Mouse (Mus musculus) heart, embryonic 15.5 days (tissue): ENCODE measurements at regions not wholly inside any gene's neighbourhood (a gene's known extent, or its start where the extent isn't known, plus 50 kb on each side); places are given as distances from the start of the nearest gene placed in this dataset.

Experiments used
- ATAC-seq: fragments of 200-750 bp; cut with Nextera tagmentation; replicated peaks from 2 replicates; pipeline ENCODE4 v1.8.0; 2017; ENCODE audit warnings: low read depth, moderate TSS enrichment; ENCODE audit not compliant: insufficient number of reproducible peaks, insufficient read depth, low FRiP score
- H3K27ac ChIP-seq: fragments of 300-500 bp; sonication (generic); 2 replicates; pipeline ENCODE4 v1.5.1; 2015; ENCODE audit warnings: mild to moderate bottlenecking, inconsistent platforms
- H3K27me3 ChIP-seq: fragments of 300-500 bp; sonication (generic); 2 replicates; pipeline ENCODE4 v1.6.1; 2015; ENCODE audit warnings: inconsistent platforms
- H3K36me3 ChIP-seq: fragments of 300-500 bp; sonication (generic); 2 replicates; pipeline ENCODE4 v1.6.1; 2015; ENCODE audit warnings: mild to moderate bottlenecking, inconsistent platforms
- H3K4me1 ChIP-seq: fragments of 300-500 bp; sonication (generic); replicated peaks from 2 replicates; pipeline ENCODE4 v1.6.1; 2015; ENCODE audit warnings: inconsistent platforms
- H3K4me2 ChIP-seq: fragments of 300-500 bp; sonication (generic); 2 replicates; pipeline ENCODE4 v1.6.1; 2015; ENCODE audit warnings: inconsistent platforms, mild to moderate bottlenecking, moderate library complexity
- H3K4me3 ChIP-seq: fragments of 300-500 bp; sonication (generic); 2 replicates; pipeline ENCODE4 v1.5.1; 2015; ENCODE audit warnings: mild to moderate bottlenecking, inconsistent platforms
- H3K9ac ChIP-seq: fragments of 300-500 bp; sonication (generic); 2 replicates; pipeline ENCODE4 v1.6.1; 2015; ENCODE audit warnings: mild to moderate bottlenecking, inconsistent platforms
- H3K9me3 ChIP-seq: fragments of 300-500 bp; sonication (generic); replicated peaks from 2 replicates; pipeline ENCODE4 v1.6.1; 2016; ENCODE audit warnings: inconsistent platforms
- WGBS: fragments of 180-500 bp; shearing (Covaris S2); methylation state at CpG from one replicate; pipeline ENCODE4 v1.1.7; 2015; ENCODE audit warnings: mixed read lengths; 5-methylcytosine and 5-hydroxymethylcytosine counted together

DNA sequence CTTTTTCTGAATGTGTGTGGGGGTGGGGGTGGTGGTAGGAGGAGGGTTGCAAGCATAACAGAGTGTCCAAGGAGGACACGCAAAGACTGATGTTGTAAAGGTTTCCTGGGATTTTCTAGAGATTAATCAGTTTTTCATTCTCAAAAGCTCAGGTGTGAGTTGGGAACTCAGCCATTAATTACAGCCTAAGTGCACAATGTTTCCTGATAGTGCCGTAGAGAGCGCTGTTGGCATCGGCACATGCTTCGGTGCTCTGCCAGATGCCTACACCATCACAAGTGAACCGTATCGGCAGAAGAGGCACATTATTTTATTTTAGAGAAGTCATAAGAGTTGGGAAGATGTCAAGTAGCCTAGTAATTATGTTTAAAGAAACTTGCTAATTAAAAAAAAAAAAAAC is 388.9 kb downstream of the 1700129C05Rik start:
- Histone ChIP-seq H3K27me3 (no peaks in the 10 kb centered on the region), H3K4me3 (no peak overlapping the region), H3K4me1 (no peaks in the 10 kb centered on the region), H3K9ac (no peak overlapping the region), H3K27ac (no peak overlapping the region), H3K36me3 (no peaks in the 10 kb centered on the region), H3K4me2 (no peak overlapping the region), H3K9me3 (no peaks in the 10 kb centered on the region)
- WGBS = 84% methylated on average over 7 of the region's 7 CpGs
- ATAC-seq = no peak

DNA sequence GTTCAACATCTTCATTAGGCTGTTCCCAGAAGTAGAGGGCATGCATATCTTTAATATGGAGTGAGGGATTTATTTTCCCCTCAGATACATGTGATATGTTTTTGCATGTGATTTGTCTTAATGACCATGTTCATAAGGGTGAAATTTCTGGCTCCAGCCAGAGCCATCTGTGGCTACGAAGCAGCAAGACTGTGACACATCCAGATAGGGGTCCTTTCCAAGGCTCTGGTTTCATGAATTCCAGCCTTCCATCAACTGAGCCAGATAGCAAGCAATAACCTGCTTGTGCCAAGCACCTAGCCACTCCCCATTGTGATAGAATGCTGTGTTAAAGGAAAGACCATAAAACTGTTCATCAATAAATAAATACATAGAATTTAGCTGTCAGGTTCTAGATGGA is 389.6 kb downstream of the 1700129C05Rik start:
- no peak for ATAC-seq
- Histone ChIP-seq H3K36me3 (no peaks in the 10 kb centered on the region), H3K4me1 (no peaks in the 10 kb centered on the region), H3K9ac (no peak overlapping the region), H3K9me3 (no peaks in the 10 kb centered on the region), H3K27me3 (no peaks in the 10 kb centered on the region), H3K4me2 (no peak overlapping the region), H3K4me3 (no peak overlapping the region), H3K27ac (no peak overlapping the region)
- WGBS = 62% methylated on average over 1 of the region's 1 CpGs

DNA sequence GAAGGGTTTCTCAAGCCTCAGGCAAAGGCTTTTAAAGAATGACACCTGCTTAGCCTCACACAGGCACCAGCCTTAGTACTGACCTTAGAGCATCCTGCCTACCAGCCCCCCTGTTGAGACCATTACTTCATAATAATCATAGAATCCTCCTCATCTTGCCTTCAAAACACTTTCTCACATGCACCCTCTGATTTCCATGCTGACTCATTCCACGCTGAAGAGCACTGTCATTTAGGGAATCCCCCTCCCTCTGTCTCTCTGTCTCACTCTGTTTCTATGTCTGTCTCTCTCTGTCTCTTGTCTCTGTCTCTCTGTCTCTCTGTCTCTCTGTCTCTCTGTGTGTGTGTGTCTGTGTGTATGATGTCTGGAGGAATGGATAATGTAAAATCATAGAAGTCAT is 416.3 kb downstream of the 1700129C05Rik start:
- no peak overlapping the region for H3K27ac ChIP-seq
- ATAC-seq = no peak
- no peaks in the 10 kb centered on the region for H3K4me1 ChIP-seq
- no peaks in the 10 kb centered on the region for H3K36me3 ChIP-seq
- H3K4me2 ChIP-seq = no peak overlapping the region
- H3K27me3 ChIP-seq = no peaks in the 10 kb centered on the region
- 65% methylated on average over 1 of the region's 1 CpGs for WGBS
- H3K9ac ChIP-seq = no peak overlapping the region
- H3K4me3 ChIP-seq = no peak overlapping the region
- H3K9me3 ChIP-seq = no peaks in the 10 kb centered on the region

DNA sequence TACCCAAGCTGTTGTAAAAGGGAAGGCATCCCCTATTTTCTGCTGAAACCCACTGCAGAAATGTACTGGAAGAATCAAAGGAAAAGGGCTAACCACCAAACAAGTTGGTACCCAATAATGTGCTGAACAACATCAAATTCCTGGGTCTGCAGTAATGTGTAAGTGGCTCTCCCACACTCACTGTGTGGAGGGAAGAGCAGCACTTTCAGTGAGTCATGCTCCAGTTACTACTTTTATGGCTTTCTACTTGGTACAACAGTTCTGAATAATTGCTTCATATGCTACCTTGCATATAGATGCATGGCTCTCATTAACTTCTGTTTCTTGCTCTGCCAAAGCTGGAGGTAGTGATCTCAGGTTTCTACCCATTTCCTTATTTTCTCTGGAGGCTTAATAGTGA is 427.8 kb downstream of the 1700129C05Rik start:
- no peak overlapping the region for H3K4me2 ChIP-seq
- H3K27ac ChIP-seq = no peak overlapping the region
- H3K9me3 ChIP-seq = no peaks in the 10 kb centered on the region
- no peak overlapping the region for H3K4me3 ChIP-seq
- H3K27me3 ChIP-seq = no peaks in the 10 kb centered on the region
- ATAC-seq = no peak
- H3K4me1 ChIP-seq = no peaks in the 10 kb centered on the region
- no peak overlapping the region for H3K9ac ChIP-seq
- no peaks in the 10 kb centered on the region for H3K36me3 ChIP-seq

DNA sequence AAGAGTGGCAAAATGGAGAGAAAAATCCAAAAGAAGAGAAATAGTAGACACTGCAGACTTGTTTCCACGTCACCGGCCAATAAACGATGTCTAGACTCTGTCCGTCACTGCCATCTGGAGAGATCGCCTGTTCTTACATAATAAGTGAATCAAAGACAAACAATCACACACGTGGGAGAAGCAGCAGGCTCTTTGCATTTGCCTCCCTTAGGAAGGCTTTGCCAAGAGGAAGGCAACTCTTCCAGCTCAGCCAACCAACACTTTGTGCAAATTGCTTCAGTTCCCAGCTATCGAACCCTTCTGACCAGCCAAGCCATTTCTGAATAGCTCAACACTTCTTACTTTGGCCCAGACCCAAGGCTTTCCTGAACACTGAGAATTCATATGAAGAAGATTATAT is 432.8 kb downstream of the 1700129C05Rik start:
- Histone ChIP-seq H3K27ac (no peak overlapping the region), H3K36me3 (no peaks in the 10 kb centered on the region), H3K9me3 (no peaks in the 10 kb centered on the region), H3K4me2 (no peak overlapping the region), H3K4me1 (no peaks in the 10 kb centered on the region), H3K9ac (no peak overlapping the region), H3K4me3 (no peak overlapping the region), H3K27me3 (no peaks in the 10 kb centered on the region)
- ATAC-seq = no peak
- WGBS = 69% methylated on average over 7 of the region's 7 CpGs

DNA sequence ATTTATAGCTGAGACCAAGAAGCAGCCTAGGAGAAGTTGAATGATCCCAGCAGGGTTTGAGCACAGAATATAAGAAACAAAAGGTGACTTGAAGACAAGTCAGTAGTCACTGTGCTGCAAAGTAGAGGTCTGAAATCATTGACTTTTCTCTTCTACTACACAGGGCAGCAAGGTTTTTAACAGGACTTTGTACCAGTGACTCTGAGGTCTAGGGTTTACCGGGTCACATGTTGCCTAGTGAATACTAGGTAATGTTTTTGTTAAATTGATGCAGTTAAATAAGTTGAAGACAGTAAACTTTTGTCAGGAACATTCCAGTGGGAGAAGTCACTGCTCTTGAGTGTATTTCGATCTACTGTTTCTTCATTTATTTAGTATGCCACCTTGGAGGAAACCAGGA is 433.4 kb downstream of the 1700129C05Rik start:
- ATAC-seq = no peak
- no peak overlapping the region for H3K27ac ChIP-seq
- H3K4me1 ChIP-seq = no peaks in the 10 kb centered on the region
- H3K9me3 ChIP-seq = no peaks in the 10 kb centered on the region
- H3K4me3 ChIP-seq = no peak overlapping the region
- H3K36me3 ChIP-seq = no peaks in the 10 kb centered on the region
- H3K27me3 ChIP-seq = no peaks in the 10 kb centered on the region
- WGBS = 87% methylated on average over 2 of the region's 2 CpGs
- H3K4me2 ChIP-seq = no peak overlapping the region
- no peak overlapping the region for H3K9ac ChIP-seq

DNA sequence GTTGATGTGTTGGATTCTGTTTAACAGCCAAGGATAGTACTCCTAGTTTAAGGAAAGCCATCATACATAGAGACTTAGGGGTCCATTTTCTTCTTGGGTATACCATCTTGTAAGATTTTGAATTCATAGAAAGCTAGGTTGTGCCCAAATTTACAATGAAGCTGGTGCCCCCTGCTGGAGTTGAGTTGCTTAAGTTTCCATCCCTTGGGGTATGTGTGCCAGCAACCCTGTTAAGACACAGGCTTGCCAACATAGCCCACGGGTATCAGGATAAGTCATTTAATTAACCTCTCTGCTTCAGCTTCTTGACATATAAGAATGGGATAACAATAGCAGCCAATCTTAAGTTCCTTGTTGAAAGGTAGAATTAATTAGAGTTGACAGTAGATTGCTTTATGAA is 440.9 kb downstream of the 1700129C05Rik start:
- Histone ChIP-seq H3K9me3 (no peaks in the 10 kb centered on the region), H3K4me1 (no peaks in the 10 kb centered on the region), H3K4me3 (no peak overlapping the region), H3K9ac (no peak overlapping the region), H3K36me3 (no peaks in the 10 kb centered on the region), H3K27ac (no peak overlapping the region), H3K4me2 (no peak overlapping the region), H3K27me3 (no peaks in the 10 kb centered on the region)
- ATAC-seq = no peak
- WGBS = 30% methylated on average over 1 of the region's 1 CpGs

DNA sequence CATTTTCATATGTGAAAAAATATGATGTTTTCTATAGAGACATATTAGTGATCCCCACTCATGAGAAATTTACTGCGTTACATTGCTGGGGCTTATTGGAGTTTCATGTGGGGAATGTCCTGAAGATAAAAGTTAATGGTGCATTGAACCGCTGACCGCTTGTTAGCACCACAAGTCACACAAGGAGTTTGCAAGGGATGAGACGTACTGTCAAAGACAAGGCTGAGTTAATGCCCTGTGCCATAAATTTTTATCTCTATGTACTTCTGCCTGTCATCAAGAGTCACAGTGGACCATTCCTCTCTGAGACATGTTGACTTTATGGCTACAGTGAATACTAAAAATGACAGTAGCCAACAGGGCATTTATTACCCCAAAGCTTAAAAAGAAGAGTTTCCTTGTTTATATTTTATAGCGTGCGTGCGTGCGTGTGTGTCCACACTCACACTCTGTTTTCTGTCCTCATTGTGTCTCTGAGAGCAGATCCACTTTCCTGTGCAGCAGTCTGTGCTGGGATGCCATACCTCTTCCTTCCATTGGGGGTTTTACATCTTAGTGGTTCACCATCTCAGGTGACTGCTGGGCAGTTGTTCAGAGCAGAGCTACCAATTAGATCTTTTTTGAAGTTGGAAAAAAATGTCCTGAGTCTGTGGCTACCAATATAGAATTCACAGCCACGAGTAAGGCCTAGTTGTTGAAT is 451.4 kb downstream of the 1700129C05Rik start:
- Histone ChIP-seq H3K4me2 (no peak overlapping the region), H3K27me3 (no peaks in the 10 kb centered on the region), H3K4me1 (no peaks in the 10 kb centered on the region), H3K27ac (no peak overlapping the region), H3K9ac (no peak overlapping the region), H3K9me3 (no peaks in the 10 kb centered on the region), H3K36me3 (no peaks in the 10 kb centered on the region), H3K4me3 (no peak overlapping the region)
- WGBS = 74% methylated on average over 9 of the region's 9 CpGs
- ATAC-seq = no peak

DNA sequence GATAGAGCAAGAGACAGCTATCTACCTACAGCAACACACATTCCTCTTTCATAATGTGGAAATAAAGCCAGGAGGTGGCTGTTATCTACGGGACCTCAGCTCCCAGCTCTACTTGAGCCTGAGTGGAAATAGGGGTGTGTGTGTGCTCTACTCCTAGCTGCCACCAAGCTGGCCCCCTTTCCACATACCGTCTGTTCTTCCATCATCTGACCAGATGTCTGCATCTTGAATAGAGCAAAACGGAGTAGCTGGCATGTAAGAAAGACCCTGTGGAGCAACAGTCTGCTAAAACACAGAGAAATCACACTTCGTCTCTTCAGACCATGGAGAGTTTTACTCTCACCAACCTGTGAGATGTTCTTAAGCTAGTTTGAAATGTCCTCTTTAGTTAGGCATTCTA is 454.9 kb downstream of the 1700129C05Rik start:
- H3K4me2 ChIP-seq = no peak overlapping the region
- no peak for ATAC-seq
- no peak overlapping the region for H3K4me3 ChIP-seq
- no peak overlapping the region for H3K27ac ChIP-seq
- no peaks in the 10 kb centered on the region for H3K9me3 ChIP-seq
- H3K27me3 ChIP-seq = no peaks in the 10 kb centered on the region
- no peaks in the 10 kb centered on the region for H3K4me1 ChIP-seq
- H3K9ac ChIP-seq = no peak overlapping the region
- no peaks in the 10 kb centered on the region for H3K36me3 ChIP-seq
- 67% methylated on average over 4 of the region's 4 CpGs for WGBS

DNA sequence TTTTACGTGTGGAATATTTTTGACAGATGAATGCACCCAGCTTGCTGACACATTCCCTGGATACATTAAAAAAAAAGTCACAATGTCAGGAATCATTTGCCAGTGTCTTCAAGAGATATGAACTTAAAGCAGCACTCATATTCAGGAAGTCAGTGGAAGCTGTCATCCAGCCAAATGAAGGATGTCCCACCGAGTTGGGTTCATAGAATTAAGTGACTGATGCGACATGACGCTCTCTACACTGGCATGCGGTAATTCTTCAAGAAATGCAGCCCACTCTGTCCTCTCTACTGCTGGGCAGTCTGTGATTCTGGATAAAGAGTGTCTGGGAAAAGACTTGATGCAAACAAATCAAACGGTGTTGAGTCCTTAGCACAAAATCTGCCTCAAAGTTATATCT is 463.9 kb downstream of the 1700129C05Rik start:
- Histone ChIP-seq H3K36me3 (no peaks in the 10 kb centered on the region), H3K4me1 (peaks cover 6% of the 10 kb centered on the region), H3K9ac (no peak overlapping the region), H3K4me3 (no peak overlapping the region), H3K27ac (no peak overlapping the region), H3K27me3 (no peaks in the 10 kb centered on the region), H3K4me2 (no peak overlapping the region), H3K9me3 (no peaks in the 10 kb centered on the region)
- 65% methylated on average over 6 of the region's 6 CpGs for WGBS
- no peak for ATAC-seq

DNA sequence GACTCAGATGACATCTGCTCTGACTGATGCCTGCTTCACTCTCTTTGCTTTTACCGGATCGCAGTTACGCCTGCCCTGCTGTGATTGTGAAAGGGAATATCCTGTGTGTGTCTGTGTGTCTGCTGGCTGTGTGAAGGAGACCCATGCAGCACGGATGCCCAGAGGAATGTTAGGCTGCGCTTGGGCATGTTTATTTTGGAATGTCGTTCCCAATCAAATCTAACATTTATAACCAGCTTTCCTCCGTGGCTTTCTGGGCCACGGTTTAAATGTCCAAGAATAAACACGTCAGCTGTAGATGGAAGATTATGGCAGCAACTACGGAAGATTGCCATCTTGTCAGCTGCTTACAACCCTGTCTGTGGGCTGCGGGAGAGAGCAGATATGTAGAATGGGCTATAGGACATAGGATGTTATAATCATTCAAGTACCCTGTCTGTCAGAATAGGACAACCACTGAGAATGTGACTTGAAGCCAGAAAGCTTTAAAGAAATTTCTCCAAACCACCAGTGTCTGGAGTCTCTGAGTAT is 464.5 kb downstream of the 1700129C05Rik start:
- no peak overlapping the region for H3K4me2 ChIP-seq
- H3K9ac ChIP-seq = no peak overlapping the region
- H3K27me3 ChIP-seq = no peaks in the 10 kb centered on the region
- peaks cover 6% of the 10 kb centered on the region for H3K4me1 ChIP-seq
- H3K36me3 ChIP-seq = no peaks in the 10 kb centered on the region
- no peak for ATAC-seq
- 39% methylated on average over 11 of the region's 11 CpGs for WGBS
- no peak overlapping the region for H3K27ac ChIP-seq
- no peaks in the 10 kb centered on the region for H3K9me3 ChIP-seq
- no peak overlapping the region for H3K4me3 ChIP-seq

DNA sequence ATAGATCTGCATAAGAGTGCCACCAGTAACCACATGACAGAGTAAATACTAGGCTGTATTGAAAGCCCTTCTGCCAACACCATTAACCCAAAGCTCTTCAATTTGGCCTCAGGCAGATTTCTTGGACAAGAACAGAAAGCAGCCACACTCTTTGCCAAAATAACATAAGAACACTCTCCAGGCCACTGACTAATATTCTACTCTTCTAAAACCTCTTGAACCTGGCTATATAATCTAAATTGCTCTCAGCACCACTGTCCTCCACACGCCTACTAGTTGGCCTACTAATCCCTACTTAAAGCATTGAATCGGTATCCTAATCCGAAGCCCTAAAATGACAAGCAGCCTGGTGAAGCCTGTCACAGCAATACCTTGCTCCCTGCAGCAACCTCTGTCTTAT is 467.5 kb downstream of the 1700129C05Rik start:
- H3K27me3 ChIP-seq = no peaks in the 10 kb centered on the region
- H3K4me1 ChIP-seq = peaks cover 6% of the 10 kb centered on the region
- 59% methylated on average over 3 of the region's 3 CpGs for WGBS
- H3K4me2 ChIP-seq = no peak overlapping the region
- no peak overlapping the region for H3K9ac ChIP-seq
- no peak overlapping the region for H3K4me3 ChIP-seq
- no peaks in the 10 kb centered on the region for H3K36me3 ChIP-seq
- no peaks in the 10 kb centered on the region for H3K9me3 ChIP-seq
- ATAC-seq = no peak
- H3K27ac ChIP-seq = no peak overlapping the region
